Mouse (Mus musculus) embryonic fibroblast, embryonic 13.5 days (primary cell): ENCODE results near the gene Cfc1. TPM values are rescaled to one million over a fixed set of nuclear protein-coding genes. Genes with fewer than 3 reads are reported as not detected.

ENCODE experiments used
- H3K27ac ChIP-seq: 2 replicates; pipeline ENCODE4 v1.5.1; 2012; ENCODE audit warnings: low read length, control low read depth, inconsistent platforms; ENCODE audit not compliant: insufficient read depth
- H3K4me1 ChIP-seq: 2 replicates; pipeline ENCODE4 v1.6.1; 2011; ENCODE audit warnings: low read length; ENCODE audit not compliant: control insufficient read depth, insufficient read depth
- H3K4me3 ChIP-seq: 2 replicates; pipeline ENCODE4 v1.5.1; 2011; ENCODE audit warnings: mild to moderate bottlenecking, control low read depth, low read length; ENCODE audit not compliant: insufficient read depth
- CTCF ChIP-seq: IDR thresholded peaks from 2 replicates; pipeline ENCODE4 v1.5.1; 2011; ENCODE audit warnings: mild to moderate bottlenecking, control low read depth, low read length, moderate library complexity, borderline replicate concordance; ENCODE audit not compliant: insufficient read depth
- POLR2A ChIP-seq: IDR thresholded peaks from 2 replicates; pipeline ENCODE4 v1.6.1; 2011; ENCODE audit warnings: low read depth, mild to moderate bottlenecking, control low read depth, low read length, moderate library complexity
- polyA plus RNA-seq: library from polyadenylated mRNA; stranded (reverse); fragments of >200 nt; gene quantifications from 2 replicates; pipeline ENCODE4 v1.2.4, GENCODE M21; 2011; ENCODE audit warnings: low read depth; ENCODE audit not compliant: missing spikeins, insufficient read length

The Cfc1 gene
- polyA plus RNA-seq, 1 experiment = not detected

GRCm38 (mm10) chr1:34582218-34582617 lies 46.8 kb downstream of the Cfc1 start:
- Histone ChIP-seq H3K4me3 (no peak overlapping the region), H3K4me1 (no peaks in the 10 kb centered on the region), H3K27ac (no peak overlapping the region)
- no peak for TF ChIP-seq POLR2A
- no peak for TF ChIP-seq CTCF

- Histone ChIP-seq H3K27ac (no peak overlapping the region), H3K4me3 (no peak overlapping the region), H3K4me1 (no peaks in the 10 kb centered on the region)
- TF ChIP-seq CTCF = no peak
Observed at GRCm38 (mm10) chr1:34583821-34584263, 48.4 kb downstream of the Cfc1 start.

GRCm38 (mm10) chr1:34584736-34585135 lies 49.3 kb downstream of the Cfc1 start:
- Histone ChIP-seq H3K27ac (no peak overlapping the region), H3K4me1 (no peaks in the 10 kb centered on the region), H3K4me3 (no peak overlapping the region)
- TF ChIP-seq POLR2A = no peak
- no peak for TF ChIP-seq CTCF

GRCm38 (mm10) chr1:34587298-34588096 lies 52.0 kb downstream of the Cfc1 start:
- no peak overlapping the region for H3K27ac ChIP-seq
- TF ChIP-seq CTCF = no peak
- no peak for TF ChIP-seq POLR2A
- no peaks in the 10 kb centered on the region for H3K4me1 ChIP-seq
- H3K4me3 ChIP-seq = no peak overlapping the region

Other genes with a start within 250 kb of the Cfc1 start
- 15.2 and 18.1 TPM in 2 replicates for gene Ccdc115, start 96.0 kb upstream of the Cfc1 start, polyA plus RNA-seq
- gene Imp4, start 95.8 kb upstream of the Cfc1 start, polyA plus RNA-seq = 36.2 and 41.1 TPM in 2 replicates
- 0.39 TPM in 1 of 2 replicates, not detected in the other for gene Ptpn18, start 75.9 kb upstream of the Cfc1 start, polyA plus RNA-seq
- not detected in 2 replicates for gene Prss39, start 37.2 kb upstream of the Cfc1 start, polyA plus RNA-seq
- gene Prss40, start 25.3 kb downstream of the Cfc1 start, polyA plus RNA-seq = not detected in 2 replicates
- gene Amer3, start 44.0 kb downstream of the Cfc1 start, polyA plus RNA-seq = not detected in 2 replicates